27 mouse cellular contexts compared by ENCODE assay signal in the genomic region with DNA sequence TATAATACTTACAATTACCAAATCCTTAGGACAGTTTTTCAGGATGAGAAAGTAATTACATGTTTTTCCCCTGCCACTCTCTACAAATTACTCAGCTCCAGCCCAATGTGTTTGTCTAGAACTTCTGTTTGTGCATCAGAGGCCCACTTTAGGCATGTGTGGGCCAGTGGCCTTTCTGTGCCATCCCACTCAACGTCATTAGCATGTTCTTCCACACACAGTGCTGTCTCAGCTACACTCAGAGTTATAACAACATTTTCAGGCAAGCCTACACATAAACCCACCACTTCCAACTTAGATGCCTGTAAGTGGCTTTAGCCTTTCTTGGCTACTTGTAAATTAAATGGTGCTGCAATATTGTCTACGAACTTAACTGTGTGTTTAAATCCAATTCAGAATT. TPM values are rescaled to one million over a fixed set of nuclear protein-coding genes. Genes with fewer than 3 reads are reported as not detected.
DNase-seq lines count a peak whose midpoint lies in the region; ATAC-seq and TF ChIP-seq lines count a peak whose summit lies in the region.
"Had no signal": no experiment of that assay in that cellular context is flagged by ENCODE, and none has a peak within 500 bp of the region (broad histone marks: within the 10 kb centered on the region; RNA-seq: fewer than 3 reads in every experiment).

No protein-coding gene starts in this region.

- H3K4me3 ChIP-seq in gastrocnemius, adult 2 months: no peak overlapping the region; the same call in 1 of the 2 replicates
- H3K4me3 ChIP-seq: embryonic facial prominence, embryonic 12.5 days; embryonic facial prominence, embryonic 15.5 days; heart, embryonic 12.5 days; heart, embryonic 15.5 days; hindbrain, embryonic 10.5 days; hindbrain, embryonic 13.5 days; intestine, embryonic 15.5 days had no signal

- no peak for DNase-seq in frontal cortex, postnatal 14 days (ENCODE audit: low spot score in 2 of 2)
- no peak for DNase-seq in gastrocnemius, adult 2 months
- no peak for DNase-seq in gastrocnemius, postnatal 4 days (ENCODE audit: low spot score in 2 of 2)
- DNase-seq in right cerebral cortex, adult 2 months (ENCODE audit: low spot score in 2 of 2): peak; percentile 8 to 16
- DNase-seq in right cerebral cortex, postnatal 10 days (ENCODE audit: low spot score in 2 of 2): no peak
- peak; percentile 10 to 43 for DNase-seq in right cerebral cortex, postnatal 36 days (ENCODE audit: low spot score in 2 of 2)
- DNase-seq in layer of hippocampus, postnatal 36 days: no peak
- DNase-seq: adrenal gland, adult 8-10 months; adrenal gland, postnatal 25 days; cerebellum, adult 18-20 months; cerebellum, adult 9-10 months; cerebellum, postnatal 14 days; forebrain, postnatal 0 days; gastrocnemius, postnatal 25 days; heart, postnatal 10 days; heart, postnatal 36 days had no signal

- intact Hi-C loops in gastrocnemius, adult 2 months (cut with DNase I): no loop called here

- ATAC-seq in frontal cortex, adult (ENCODE audit: low TSS enrichment): peak; percentile 97
- ATAC-seq: activated CD4-positive, CD25-positive, alpha-beta regulatory T cell, adult 4 months; forebrain, embryonic 14.5 days; forebrain, postnatal 0 days; hindbrain, embryonic 16.5 days; intestine, embryonic 15.5 days had no signal

- TF ChIP-seq CTCF in gastrocnemius, adult 2 months (IDR thresholded peaks at IDR 0.05): no peak

- peak overlapping the region; percentile 35 for H3K27ac ChIP-seq in gastrocnemius, adult 2 months
- H3K27ac ChIP-seq: embryonic facial prominence, embryonic 12.5 days; embryonic facial prominence, embryonic 15.5 days; heart, embryonic 15.5 days; hindbrain, embryonic 10.5 days; hindbrain, embryonic 13.5 days; intestine, embryonic 15.5 days had no signal

RNA-seq across cellular contexts. Expression of gene Txlnb, which starts 5.8 kb away (rescaled TPM):
- total RNA-seq in gastrocnemius, adult 2 months (2021): 100 to 1,000 TPM; 399 to 405 TPM
- total RNA-seq in gastrocnemius, postnatal 4 days (2021): 10 to 100 TPM; 69.6 to 78.8 TPM
- total RNA-seq in layer of hippocampus, postnatal 36 days (2021): under 1 TPM; 0.37 to 0.56 TPM

Comparison
In these comparisons a context has a peak if more than half of its experiments do, and no peak if none do; other contexts are left out.
1. DNase-seq: peak in right cerebral cortex, adult 2 months (2 of 2) and right cerebral cortex, postnatal 36 days (2 of 2); none in frontal cortex, postnatal 14 days (0 of 2), gastrocnemius, adult 2 months (single experiment), gastrocnemius, postnatal 4 days (0 of 2), right cerebral cortex, postnatal 10 days (0 of 2) and layer of hippocampus, postnatal 36 days (0 of 2).
2. RNA of gene Txlnb, which starts 5.8 kb away (total RNA-seq): 399 to 405 TPM in gastrocnemius, adult 2 months and 69.6 to 78.8 TPM in gastrocnemius, postnatal 4 days; 0.37 to 0.56 TPM in layer of hippocampus, postnatal 36 days; every median in the first group is over 10 times any median in the second.